Mouse (Mus musculus) adrenal gland, postnatal 10 days (tissue): ENCODE measurements around the gene Ces1g. TPM values are rescaled to one million over a fixed set of nuclear protein-coding genes. Genes with fewer than 3 reads are reported as not detected.

Experiments used
- DNase-seq: peaks from one replicate; pipeline ENCODE4 v3.0.0; 2021; ENCODE audit warnings: mixed read lengths
- long read RNA-seq, 2 experiments: library from polyadenylated mRNA; stranded (forward); transcript quantifications; one replicate each; pipeline ENCODE4 v2.0.0; 2021
- total RNA-seq, 2 experiments: library from RNA; stranded (reverse); gene quantifications; 2 replicates each; pipeline ENCODE4 v1.2.3; 2021

Gene Ces1g
- 1 to 10 TPM; 4.0 to 8.0 TPM for total RNA-seq
- long read RNA-seq, experiment 1, transcript Ces1g-201 (14 exons, 2,388 nt): major isoform, 9 of 10 reads
- long read RNA-seq, experiment 1, partial matches to known transcripts: 0 of 10 reads
- long read RNA-seq, experiment 1, other reads (novel, unspliced or antisense): 1 of 10 reads
- long read RNA-seq, experiment 2, partial matches to known transcripts: 0 of 1 reads
- long read RNA-seq, experiment 2, other reads (novel, unspliced or antisense): 0 of 1 reads

DNA sequence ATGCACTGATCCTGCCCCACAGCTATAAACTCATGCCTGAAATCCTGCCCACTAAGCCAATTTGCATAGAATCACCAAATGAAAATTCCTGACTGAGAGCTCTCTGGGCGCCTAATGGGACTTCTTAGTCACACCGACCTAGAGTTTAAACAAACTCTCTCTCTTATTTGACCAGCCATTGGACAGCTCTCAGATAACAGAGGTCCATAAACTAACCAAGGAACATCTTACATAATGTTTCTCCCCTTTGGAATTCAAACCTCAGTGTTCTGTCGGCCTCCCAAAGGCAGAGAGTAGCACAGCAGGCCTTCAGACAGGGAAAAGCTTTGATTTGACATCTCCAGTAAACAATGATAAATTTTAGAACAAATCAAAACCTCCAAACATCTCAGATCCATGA lies at the start of gene Ces1g:
TSS of gene Ces1g (minus strand) at position 102 of the 400 bp plus-strand sequence.
- no peak for DNase-seq

DNA sequence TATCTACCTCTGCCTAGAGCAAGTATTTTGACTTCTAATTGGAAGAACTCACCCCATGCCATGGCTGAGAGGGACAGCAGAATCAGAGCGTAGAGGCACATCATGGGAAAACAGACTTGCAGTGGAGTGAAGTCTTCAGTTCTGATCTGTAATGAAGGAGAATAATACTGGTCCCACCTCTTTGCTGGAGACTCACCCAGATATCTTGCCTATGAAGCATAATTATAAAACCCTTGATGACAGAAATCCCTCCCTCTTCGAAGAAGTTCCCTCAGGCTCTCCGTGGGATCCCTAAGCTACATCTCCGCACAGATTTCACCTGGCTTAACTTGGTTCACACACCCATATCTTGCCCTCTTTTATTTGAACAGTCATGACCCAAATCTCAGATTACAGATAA lies 42.5 kb upstream of the Ces1g start, which contains the start of gene Ces1h:
TSS of gene Ces1h (minus strand) at position 101 of the 400 bp plus-strand sequence.
- DNase-seq: no peak

DNA sequence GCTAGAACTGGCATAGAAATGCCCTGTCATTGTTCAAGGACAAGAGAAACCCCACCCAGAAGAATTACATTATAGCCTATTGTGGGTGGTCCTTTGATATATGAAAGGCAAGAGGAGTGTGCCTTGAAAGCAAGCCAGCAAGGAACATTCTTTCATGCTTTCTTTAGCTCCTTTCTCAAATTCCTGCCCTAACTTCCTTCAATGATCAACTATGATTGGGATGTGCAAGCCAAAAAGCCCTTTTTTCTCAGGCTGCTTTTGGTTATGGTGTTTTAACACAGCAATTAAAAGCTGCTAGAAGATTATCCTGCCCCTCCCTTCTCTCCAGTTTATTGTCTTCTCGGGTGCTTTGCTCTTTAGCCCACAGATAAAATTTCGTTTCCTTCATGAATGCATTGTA lies 32.4 kb upstream of the Ces1g start:
- no peak for DNase-seq

DNA sequence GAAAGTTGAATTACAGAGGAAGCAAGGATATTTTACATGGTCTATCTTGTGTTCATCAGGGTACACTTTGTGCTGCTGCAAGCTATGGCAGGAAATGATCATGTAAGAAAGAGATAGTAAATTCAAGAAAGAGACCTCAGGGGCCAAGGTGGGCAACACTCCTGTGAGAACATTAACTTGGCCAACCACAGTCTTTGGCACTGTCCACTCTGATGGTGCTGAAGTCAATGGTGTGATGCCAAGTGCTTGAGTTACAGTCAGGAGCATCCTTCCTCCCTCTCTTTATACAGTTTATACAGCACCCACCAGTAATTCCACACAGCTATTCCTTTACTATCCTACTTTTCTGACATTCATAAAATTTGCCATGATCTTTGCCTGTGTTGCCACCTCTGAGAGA lies 23.0 kb upstream of the Ces1g start:
- peak; percentile 13 for DNase-seq

DNA sequence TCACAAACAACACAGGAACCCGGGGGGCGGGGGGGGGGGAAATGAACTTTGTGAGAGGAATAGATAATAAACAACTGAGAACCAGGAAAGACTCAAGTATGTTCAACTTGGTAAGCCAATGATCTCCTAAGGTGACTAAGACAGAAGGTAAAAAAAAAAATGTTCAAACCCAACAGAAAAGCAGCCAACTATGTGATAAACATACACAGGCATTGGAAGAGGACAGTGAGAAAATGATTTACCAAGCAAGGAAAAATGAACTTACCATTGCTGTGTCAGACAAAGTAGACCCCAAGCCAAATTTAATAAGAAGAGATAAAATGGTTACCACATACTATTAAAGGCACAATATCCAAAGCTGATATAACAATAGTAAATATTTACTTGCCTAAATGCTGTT lies 2.4 kb upstream of the Ces1g start:
- DNase-seq: no peak

DNA sequence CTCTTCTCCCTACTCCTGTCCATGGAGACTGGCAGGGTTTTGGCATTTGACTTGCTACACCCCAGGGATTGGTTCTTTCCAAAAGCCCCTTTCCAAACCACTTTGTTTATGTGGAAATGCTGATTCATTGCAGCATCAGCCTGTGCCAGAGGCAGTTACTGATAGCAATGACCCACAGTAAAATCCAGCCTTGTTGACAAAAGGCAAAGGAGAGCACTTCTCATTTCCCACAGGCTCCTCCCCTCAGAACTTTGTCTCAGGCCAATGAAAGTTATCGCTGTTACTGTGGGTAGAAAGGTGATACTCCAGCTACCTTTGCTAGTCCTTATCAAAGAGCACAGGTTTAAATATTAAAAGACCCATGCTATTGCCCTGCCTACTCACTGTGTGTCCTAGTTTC lies 4.4 kb downstream of the Ces1g start:
- peak; percentile 34 for DNase-seq

DNA sequence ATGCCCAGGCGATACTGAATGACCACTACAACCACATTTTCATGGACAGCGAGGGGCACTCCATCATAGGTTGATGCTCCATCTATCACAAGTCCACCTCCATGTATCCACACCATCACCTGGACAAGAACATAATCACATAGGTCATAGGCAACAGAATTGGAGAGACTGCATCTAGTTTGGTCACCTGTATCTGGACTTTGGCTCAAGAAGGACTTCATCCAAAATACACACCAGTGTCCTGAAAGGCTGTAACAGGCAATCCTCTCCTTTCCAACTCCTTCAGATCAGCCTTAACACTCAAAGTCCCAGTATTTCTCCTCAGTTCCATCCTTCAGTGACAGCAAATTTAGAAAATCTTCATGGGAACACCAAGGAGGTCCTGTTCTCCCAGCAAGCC lies 6.0 kb downstream of the Ces1g start:
- DNase-seq: no peak

DNA sequence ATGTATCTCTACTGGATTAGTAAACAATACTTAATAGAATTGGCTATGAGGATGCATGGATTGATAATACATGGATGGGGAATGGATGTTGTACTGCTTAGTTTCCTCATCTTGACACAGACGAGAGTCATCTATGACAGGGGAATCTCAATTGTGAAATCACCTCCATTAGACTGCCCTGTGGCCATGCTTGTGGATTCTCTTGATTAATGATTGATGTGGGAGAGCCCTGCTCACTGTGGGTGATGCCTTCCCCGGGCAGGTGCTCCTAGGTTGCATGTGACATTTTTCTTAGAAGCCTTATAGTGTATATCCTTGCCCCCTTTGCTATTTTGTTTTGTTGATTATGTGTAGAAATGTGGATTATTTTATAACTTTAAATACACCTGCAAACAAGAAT lies 12.0 kb downstream of the Ces1g start:
- DNase-seq: no peak

DNA sequence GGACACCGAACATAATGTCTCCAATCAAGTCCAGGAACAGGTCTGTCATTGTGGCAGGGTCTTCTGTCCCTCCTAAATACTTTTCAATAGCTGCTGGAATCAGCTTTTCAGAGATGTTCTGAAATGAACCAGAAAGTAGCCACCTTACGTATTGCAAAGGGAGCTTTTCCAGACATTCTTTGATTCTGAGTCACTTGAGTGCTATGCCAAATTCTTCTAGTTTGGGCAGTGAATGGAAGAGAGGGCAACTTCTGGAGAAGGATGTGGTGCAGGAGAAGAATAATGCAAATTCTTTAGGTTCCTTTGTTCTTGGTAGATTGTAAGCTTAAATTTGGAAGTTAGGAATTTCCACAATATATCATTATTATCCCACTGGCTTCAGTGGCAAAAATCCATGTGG lies 20.1 kb downstream of the Ces1g start:
- DNase-seq: no peak

DNA sequence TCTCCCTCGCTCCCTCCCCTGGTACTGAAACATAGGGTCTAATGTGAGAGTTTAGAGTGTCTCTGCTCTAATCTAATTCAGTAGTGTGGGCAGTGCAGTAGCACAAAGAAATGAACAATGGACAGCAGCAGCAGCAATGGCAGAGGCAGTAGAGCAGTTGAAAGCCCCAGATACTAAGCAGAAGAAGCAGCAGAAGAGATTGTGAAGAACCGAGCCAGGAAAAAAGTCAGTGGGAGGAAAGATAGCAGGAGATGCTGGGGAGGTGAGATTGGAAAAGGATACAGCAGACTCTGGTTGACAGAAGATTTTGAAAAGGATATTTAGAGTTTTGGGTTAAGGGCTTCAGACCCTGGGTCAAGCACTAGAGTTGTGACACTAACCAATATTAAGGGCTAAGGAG lies 21.6 kb downstream of the Ces1g start:
- DNase-seq: no peak

DNA sequence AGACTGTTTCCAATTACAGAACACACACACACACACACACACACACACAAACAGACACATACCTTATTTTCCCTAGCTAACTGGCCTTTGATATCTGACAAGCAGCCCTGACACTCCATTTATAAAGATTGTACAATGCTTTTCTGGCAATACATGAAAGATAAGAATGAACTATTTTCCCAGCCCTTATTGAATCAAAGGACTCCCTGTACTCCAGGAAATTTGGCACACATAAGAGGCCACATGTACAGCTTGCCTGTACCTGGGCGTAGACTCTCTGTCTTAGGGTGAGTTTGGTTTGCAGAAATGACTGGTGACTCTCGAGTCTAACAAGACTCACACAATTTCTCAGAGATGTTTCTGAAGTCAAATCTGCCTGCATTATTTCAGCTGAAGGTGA lies 53.2 kb downstream of the Ces1g start:
- no peak for DNase-seq

DNA sequence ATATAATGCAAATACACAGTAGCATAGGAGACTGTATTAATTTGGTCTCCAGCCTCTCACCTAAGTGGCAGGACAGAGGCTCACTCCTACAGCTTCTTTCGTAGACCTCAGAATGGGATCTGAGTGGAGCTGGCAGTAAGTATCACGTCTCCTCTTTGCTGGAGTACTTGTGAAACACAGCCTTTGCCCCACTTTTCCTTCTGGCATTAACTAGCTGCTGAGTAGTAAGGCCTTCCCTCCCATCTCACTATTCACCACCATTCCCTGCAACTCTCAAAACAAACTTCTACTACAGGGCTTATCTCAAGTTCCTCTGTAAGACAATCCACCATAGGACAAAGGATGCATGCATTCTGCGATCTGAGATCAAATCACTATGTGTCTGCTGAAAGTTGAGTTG lies 54.8 kb downstream of the Ces1g start:
- DNase-seq: peak; percentile 31

DNA sequence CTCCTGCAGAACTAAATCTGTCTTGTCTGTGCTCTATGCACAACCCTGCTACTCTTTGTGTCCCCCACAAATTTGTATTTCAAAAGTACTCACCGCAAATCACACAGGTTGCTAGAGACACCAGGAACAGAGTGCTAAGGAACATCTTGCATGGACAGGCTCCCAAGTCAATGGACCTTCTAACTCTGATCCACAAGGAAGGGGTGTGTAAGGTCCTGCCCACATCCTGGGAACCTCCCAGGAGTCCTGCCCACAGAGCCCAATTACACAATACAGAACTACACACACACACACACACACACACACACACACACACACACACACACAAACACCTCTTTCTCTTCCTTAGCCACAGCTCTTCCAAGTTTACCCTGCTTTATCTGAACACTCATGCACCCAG lies 57.6 kb downstream of the Ces1g start, which contains the start of gene Ces1f:
TSS of gene Ces1f (minus strand) at position 192 of the 400 bp plus-strand sequence.
- DNase-seq: peak; percentile 9

DNA sequence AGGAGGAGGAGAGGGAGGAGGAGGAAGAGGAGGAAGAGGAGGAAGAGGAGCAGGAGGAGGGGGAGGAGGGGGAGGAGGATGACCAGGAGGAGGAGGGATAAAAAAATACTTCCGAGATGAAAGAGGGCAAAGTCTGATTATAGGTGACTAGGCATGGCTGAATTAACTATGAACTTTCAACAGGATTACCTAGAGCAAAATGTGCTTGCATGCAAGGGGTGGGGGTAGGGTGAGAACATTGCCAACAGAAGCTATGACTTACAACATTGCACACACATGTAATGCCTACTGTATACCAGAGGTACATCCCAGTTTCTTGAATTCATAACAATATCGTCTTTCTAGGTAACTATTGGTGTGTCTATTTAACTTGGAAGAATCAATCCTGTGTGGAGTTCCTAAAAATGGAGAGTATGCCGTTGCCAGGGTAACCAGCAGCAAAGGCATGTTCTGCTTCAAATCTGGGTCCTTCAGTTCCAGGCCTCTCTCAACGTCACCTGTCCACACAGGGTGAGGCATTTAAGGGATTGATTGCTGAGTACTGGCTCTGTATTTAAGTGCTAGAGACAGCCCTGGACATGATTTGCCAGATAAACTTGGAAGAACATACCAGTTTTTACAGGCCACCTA lies 58.8 kb downstream of the Ces1g start:
- no peak for DNase-seq

DNA sequence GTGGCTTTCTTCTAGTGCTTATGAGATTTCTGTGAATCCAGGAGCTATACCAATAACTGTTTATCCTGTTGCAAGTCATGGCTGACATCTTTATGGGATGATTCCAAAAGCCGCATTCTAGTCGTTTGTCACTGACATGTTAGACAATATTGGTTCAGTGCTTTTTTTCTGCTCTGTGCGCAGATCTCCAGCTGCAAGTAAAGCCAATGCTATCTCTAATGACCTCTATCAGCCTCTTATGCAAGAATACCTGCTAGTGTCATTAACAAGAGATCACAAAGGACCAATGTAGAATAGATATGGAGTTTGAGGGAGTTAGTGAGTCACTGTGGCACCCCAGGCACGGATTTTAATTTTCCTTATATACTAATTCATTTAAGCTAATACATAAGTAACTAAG lies 62.5 kb downstream of the Ces1g start:
- DNase-seq: no peak

DNA sequence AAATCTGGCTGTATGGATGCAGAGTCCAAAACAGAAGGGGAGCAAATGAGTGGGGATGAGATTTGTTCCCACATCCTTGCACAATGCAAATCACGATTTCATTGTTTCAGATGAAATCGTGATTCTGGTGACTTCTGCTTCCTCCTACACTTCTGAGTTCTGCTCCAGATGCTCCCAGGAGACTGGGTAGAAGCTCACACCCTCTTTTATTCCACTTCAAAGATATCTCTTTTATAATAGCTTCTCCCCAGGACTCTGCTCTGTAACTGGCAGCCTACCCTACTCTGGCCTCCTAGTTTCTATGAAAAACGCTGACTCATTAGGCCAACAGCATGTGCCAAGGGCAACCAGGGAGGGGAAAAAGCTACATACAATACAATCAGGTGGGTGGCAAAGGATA lies 63.8 kb downstream of the Ces1g start:
- DNase-seq: no peak

DNA sequence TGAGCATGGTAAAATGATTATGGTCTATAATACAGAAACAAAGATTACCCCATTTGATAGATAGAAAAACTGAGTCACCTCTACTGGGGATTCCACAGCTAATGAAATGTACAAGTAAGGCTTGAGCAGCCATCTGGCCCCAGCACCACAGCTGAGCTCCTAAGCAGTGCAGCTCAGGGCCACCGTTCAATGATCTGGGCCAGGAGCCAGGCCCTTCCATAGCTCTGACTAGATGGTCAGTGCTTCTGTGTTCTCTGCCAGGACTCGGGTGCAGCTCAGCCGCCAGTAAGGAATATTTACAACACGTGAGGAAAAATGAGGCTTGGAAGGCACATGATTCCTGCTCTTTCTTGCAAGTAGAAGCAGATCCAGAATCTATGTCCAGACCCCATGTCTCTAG lies 64.4 kb downstream of the Ces1g start:
- DNase-seq: peak; percentile 71

DNA sequence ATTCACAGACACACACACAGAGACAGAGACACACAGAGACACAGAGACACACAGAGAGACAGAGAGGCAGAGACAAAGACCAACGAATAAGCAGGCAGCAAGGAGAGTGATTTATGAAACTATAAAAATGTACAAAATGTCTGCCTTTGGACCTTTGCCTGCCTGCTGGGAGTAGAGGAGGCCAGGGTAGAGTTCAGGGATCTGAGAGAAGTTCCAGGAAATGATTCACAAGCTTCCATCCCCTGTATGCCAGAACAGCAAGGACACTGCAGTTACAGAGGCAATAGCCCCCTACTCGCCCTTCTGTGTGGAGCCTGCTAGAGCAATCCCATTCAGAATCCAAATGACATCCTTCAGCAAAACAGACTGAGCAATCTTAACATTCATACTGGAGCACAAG lies 75.7 kb downstream of the Ces1g start:
- peak; percentile 10 for DNase-seq

DNA sequence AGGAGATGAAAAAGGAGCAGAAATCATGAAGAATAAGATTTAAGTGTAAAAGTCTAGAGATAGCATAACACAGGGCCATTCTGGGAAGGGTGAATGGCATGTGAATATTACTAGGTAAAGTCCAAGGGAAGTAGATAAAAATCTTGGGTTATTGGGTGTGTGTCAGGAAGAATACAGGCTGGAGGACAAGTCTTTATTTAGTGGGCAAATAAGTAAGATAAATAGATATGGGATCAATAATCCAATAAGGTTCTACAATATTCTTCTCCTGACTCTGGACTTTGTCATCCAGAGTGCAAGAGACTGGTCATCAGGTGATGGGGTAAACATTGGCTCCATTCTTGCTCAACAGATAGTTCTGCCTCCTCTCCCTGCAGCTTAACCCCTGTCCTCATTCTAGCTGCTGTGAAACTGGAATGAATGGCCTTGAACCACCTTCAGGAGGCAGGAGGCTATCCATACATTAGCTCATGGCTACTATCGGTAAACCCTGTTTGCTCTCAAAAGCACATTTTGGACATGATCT lies 84.6 kb downstream of the Ces1g start:
- no peak for DNase-seq

Other genes starting within 250 kb of the Ces1g start
- gene Ces1c, start 206.0 kb downstream of the Ces1g start, total RNA-seq: 100 to 1,000 TPM; 103 to 217 TPM
- 100 to 1,000 TPM; 450 to 494 TPM for gene Ces1d, start 139.5 kb downstream of the Ces1g start, total RNA-seq
- gene Ces1e, start 107.7 kb downstream of the Ces1g start, total RNA-seq: 1 to 10 TPM; 2.0 to 4.0 TPM
- gene Ces1f, start 57.6 kb downstream of the Ces1g start, total RNA-seq: 10 to 100 TPM; 13.8 to 19.0 TPM
- not detected for gene Ces1h, start 42.4 kb upstream of the Ces1g start, total RNA-seq
- under 1 TPM in 1 of 2 experiments, not detected in 1; 0.45 TPM for gene Ces5a, start 198.5 kb upstream of the Ces1g start, total RNA-seq